Mouse (Mus musculus): ENCODE results near the gene Suco. TPM values are rescaled to one million over a fixed set of nuclear protein-coding genes. Genes with fewer than 3 reads are reported as not detected.

Gene Suco
- total and polyA plus RNA-seq, 3 experiments, result 6.4 to 6.8 TPM; not detected in 1

GRCm38 (mm10) chr1:161779057-161779456 lies 97.4 kb downstream of the Suco start:
- H3K4me1 ChIP-seq (ENCODE audit: control insufficient read depth in 1 of 2, insufficient read depth in 2 of 2, low read length in 2 of 2), result no peaks in the 10 kb centered on the region
- H3K27ac ChIP-seq (ENCODE audit: control insufficient read depth, low read depth, low read length), result no peak overlapping the region
- H3K36me3 ChIP-seq (ENCODE audit: control insufficient read depth in 1 of 2, insufficient read depth in 2 of 2, low read length in 2 of 2), result no peaks in the 10 kb centered on the region; a peak in 1 of 4 replicates
- no peak for DNase-seq (ENCODE audit: low read depth, low spot score)
- no peaks in the 10 kb centered on the region for H3K9me3 ChIP-seq (replicated peaks; ENCODE audit: insufficient read depth, low read length)
- TF ChIP-seq ZMIZ1 (IDR thresholded peaks at IDR 0.05; ENCODE audit: low read depth, low read length), result no peak
- no peak for TF ChIP-seq POLR2AphosphoS5 (IDR thresholded peaks at IDR 0.05; ENCODE audit: borderline replicate concordance, low read depth, low read length)
- no peak for TF ChIP-seq GABPA (IDR thresholded peaks at IDR 0.05; ENCODE audit: low read depth, low read length)
- TF ChIP-seq CHD1 (IDR thresholded peaks at IDR 0.05; ENCODE audit: low read depth, low read length), result no peak
- no peak for TF ChIP-seq TAL1 (IDR thresholded peaks at IDR 0.05; ENCODE audit: low read length)
- no peak for TF ChIP-seq MAZ (IDR thresholded peaks at IDR 0.05; ENCODE audit: low read depth, low read length)
- no peak for TF ChIP-seq TCF12 (IDR thresholded peaks at IDR 0.05; ENCODE audit: low read depth, low read length)
- no peak for TF ChIP-seq GATA1 (IDR thresholded peaks at IDR 0.05; ENCODE audit: low read depth, low read length)
- TF ChIP-seq NELFE (IDR thresholded peaks at IDR 0.05; ENCODE audit: low read depth, low read length), result no peak
- TF ChIP-seq UBTF (IDR thresholded peaks at IDR 0.05; ENCODE audit: borderline replicate concordance, insufficient read depth, low read depth, low read length), result no peak
- no peak for TF ChIP-seq POLR2AphosphoS2 (IDR thresholded peaks at IDR 0.05; ENCODE audit: low read length)
- TF ChIP-seq MYB (IDR thresholded peaks at IDR 0.05; ENCODE audit: low read depth, low read length), result no peak
- TF ChIP-seq CTCF (IDR thresholded peaks at IDR 0.05 in 2 of 3, conservative IDR thresholded peaks at IDR 0.05 in 1 of 3; ENCODE audit: control insufficient read depth in 1 of 3, insufficient read depth in 1 of 3, low read depth in 2 of 3, low read length in 3 of 3, poor library complexity in 1 of 3, severe bottlenecking in 1 of 3), result no peak
- no peak overlapping the region for H3K9ac ChIP-seq (ENCODE audit: control insufficient read depth, low read depth, low read length, poor library complexity, severe bottlenecking)
- no peaks in the 10 kb centered on the region for H3K79me2 ChIP-seq (ENCODE audit: control insufficient read depth, insufficient read depth, low read length, poor library complexity)
- no peak overlapping the region for H3K4me3 ChIP-seq (ENCODE audit: control insufficient read depth in 1 of 2, insufficient read depth in 1 of 2, low read depth in 2 of 2, low read length in 2 of 2)
- peaks cover 0 to 4% of the 10 kb centered on the region in 2 experiments; a peak in 2 of 4 replicates for H3K27me3 ChIP-seq (ENCODE audit: control insufficient read depth in 1 of 2, insufficient read depth in 2 of 2, low read length in 2 of 2)

DNA sequence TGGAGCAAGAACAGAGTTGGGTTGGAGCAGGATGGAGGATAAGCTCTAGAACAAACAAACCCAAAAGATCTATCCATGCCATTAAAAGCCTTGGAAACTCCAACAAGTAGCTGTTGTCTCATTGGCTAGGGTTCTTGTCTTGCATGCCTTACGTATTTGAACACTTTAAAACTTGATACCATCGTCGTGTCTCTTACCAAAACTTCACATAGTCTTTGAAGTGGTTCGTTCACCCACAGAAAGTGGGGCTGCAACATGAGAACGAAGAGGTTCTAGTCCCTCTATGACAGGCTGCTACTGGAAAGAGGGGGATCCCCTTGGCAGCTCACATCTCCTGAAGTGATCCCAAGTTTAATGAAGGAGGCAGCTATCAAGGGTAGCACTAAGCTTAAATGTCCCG lies 101.3 kb downstream of the Suco start:
- Histone ChIP-seq H3K9ac (ENCODE audit: control insufficient read depth, low read depth, low read length, poor library complexity, severe bottlenecking) (no peak overlapping the region), H3K27me3 (ENCODE audit: control insufficient read depth in 1 of 2, insufficient read depth in 2 of 2, low read length in 2 of 2) (peaks cover 1 to 3% of the 10 kb centered on the region in 2 experiments; a peak in 2 of 4 replicates), H3K9me3 (replicated peaks; ENCODE audit: insufficient read depth, low read length) (no peaks in the 10 kb centered on the region), H3K4me1 (ENCODE audit: control insufficient read depth in 1 of 2, insufficient read depth in 2 of 2, low read length in 2 of 2) (no peaks in the 10 kb centered on the region), H3K4me3 (ENCODE audit: control insufficient read depth in 1 of 2, insufficient read depth in 1 of 2, low read depth in 2 of 2, low read length in 2 of 2) (no peak overlapping the region), H3K27ac (ENCODE audit: control insufficient read depth, low read depth, low read length) (no peak overlapping the region), H3K79me2 (ENCODE audit: control insufficient read depth, insufficient read depth, low read length, poor library complexity) (no peaks in the 10 kb centered on the region), H3K36me3 (ENCODE audit: control insufficient read depth in 1 of 2, insufficient read depth in 2 of 2, low read length in 2 of 2) (no peaks in the 10 kb centered on the region; a peak in 1 of 4 replicates)
- TF ChIP-seq BHLHE40 (IDR thresholded peaks at IDR 0.05; ENCODE audit: borderline replicate concordance, low read depth, low read length), result no peak
- no peak for TF ChIP-seq MEF2A (IDR thresholded peaks at IDR 0.05; ENCODE audit: extremely low read depth, insufficient replicate concordance, low read depth, low read length, poor library complexity, severe bottlenecking)
- TF ChIP-seq ELF1 (IDR thresholded peaks at IDR 0.05; ENCODE audit: low read depth, low read length), result no peak
- no peak for TF ChIP-seq NELFE (IDR thresholded peaks at IDR 0.05; ENCODE audit: low read depth, low read length)
- TF ChIP-seq SMC3 (IDR thresholded peaks at IDR 0.05; ENCODE audit: low read depth, low read length), result no peak
- TF ChIP-seq RAD21 (IDR thresholded peaks at IDR 0.05; ENCODE audit: low read depth, low read length), result no peak
- TF ChIP-seq USF1 (IDR thresholded peaks at IDR 0.05; ENCODE audit: low read depth, low read length), result no peak
- TF ChIP-seq ZC3H11A (IDR thresholded peaks at IDR 0.05; ENCODE audit: low read depth, low read length), result no peak
- no peak for TF ChIP-seq ZKSCAN1 (IDR thresholded peaks at IDR 0.05; ENCODE audit: low read depth, low read length)
- TF ChIP-seq JUND (IDR thresholded peaks at IDR 0.05; ENCODE audit: low read depth, low read length), result no peak
- no peak for TF ChIP-seq EP300 (IDR thresholded peaks at IDR 0.05; ENCODE audit: low read depth in 1 of 2, low read length in 2 of 2)
- TF ChIP-seq RCOR1 (IDR thresholded peaks at IDR 0.05; ENCODE audit: low read depth, low read length), result no peak
- no peak for TF ChIP-seq MAX (IDR thresholded peaks at IDR 0.05; ENCODE audit: low read length)
- no peak for DNase-seq (ENCODE audit: low read depth, low spot score)

Data from MEL (cell line).